Mouse (Mus musculus) spleen, postnatal 4 days (tissue): Measurements from ENCODE around the gene Wipf2.

Experiments
- DNase-seq, 2 experiments: peaks; one replicate each; pipeline ENCODE4 v3.0.0; 2022; ENCODE audit warnings: low spot score in 2 of 2

The Wipf2 gene

GRCm38 (mm10) chr11:98942923-98943641 lies 79.6 kb downstream of the Wipf2 start:
- DNase-seq = no peak

- DNase-seq = no peak
Measured at GRCm38 (mm10) chr11:98943741-98944461, 80.5 kb downstream of the Wipf2 start.

GRCm38 (mm10) chr11:98944897-98945604 lies 81.6 kb downstream of the Wipf2 start:
- no peak for DNase-seq

GRCm38 (mm10) chr11:98945605-98945977 lies 82.2 kb downstream of the Wipf2 start:
- no peak for DNase-seq

- no peak for DNase-seq
Measured at GRCm38 (mm10) chr11:98947969-98948569, 84.6 kb downstream of the Wipf2 start.

GRCm38 (mm10) chr11:98949242-98949957 lies 86.0 kb downstream of the Wipf2 start:
- DNase-seq = no peak

GRCm38 (mm10) chr11:98949958-98950460 lies 86.6 kb downstream of the Wipf2 start:
- DNase-seq = no peak

- no peak for DNase-seq
Measured at GRCm38 (mm10) chr11:98950484-98950883, 87.0 kb downstream of the Wipf2 start.

- no peak for DNase-seq
Measured at GRCm38 (mm10) chr11:98951026-98951906, 87.8 kb downstream of the Wipf2 start.

GRCm38 (mm10) chr11:98952111-98952510 lies 88.7 kb downstream of the Wipf2 start:
- DNase-seq = no peak

- peak in 1 of 2 experiments; percentile 51 for DNase-seq
Measured at GRCm38 (mm10) chr11:98952736-98953135, 89.3 kb downstream of the Wipf2 start.

GRCm38 (mm10) chr11:98953361-98953760 lies 89.9 kb downstream of the Wipf2 start:
- no peak for DNase-seq

- DNase-seq = no peak
Measured at GRCm38 (mm10) chr11:98953835-98954320, 90.4 kb downstream of the Wipf2 start.

- DNase-seq = peak; percentile 62 to 88
Measured at GRCm38 (mm10) chr11:98954373-98954772, 90.9 kb downstream of the Wipf2 start.
